Mouse (Mus musculus): ENCODE data around the gene Cpne2. TPM values are rescaled to one million over a fixed set of nuclear protein-coding genes. Genes with fewer than 3 reads are reported as not detected.

Gene Cpne2
- total RNA-seq, 1 experiment from 2014 or later, result 78.1 TPM

GRCm38 (mm10) chr8:94571896-94572295 lies 39.1 kb downstream of the Cpne2 start:
- no peak for ATAC-seq (replicated peaks; ENCODE audit: low read depth, poor library complexity, severe bottlenecking)

GRCm38 (mm10) chr8:94574159-94574907 lies 41.5 kb downstream of the Cpne2 start:
- ATAC-seq (replicated peaks; ENCODE audit: low read depth, poor library complexity, severe bottlenecking), result no peak

GRCm38 (mm10) chr8:94575148-94575547 lies 42.4 kb downstream of the Cpne2 start:
- no peak for ATAC-seq (replicated peaks; ENCODE audit: low read depth, poor library complexity, severe bottlenecking)

- ATAC-seq (replicated peaks; ENCODE audit: low read depth, poor library complexity, severe bottlenecking), result peak; percentile 45
Measured at GRCm38 (mm10) chr8:94581820-94582483, 49.2 kb downstream of the Cpne2 start.

GRCm38 (mm10) chr8:94582569-94582968 lies 49.8 kb downstream of the Cpne2 start:
- ATAC-seq (replicated peaks; ENCODE audit: low read depth, poor library complexity, severe bottlenecking), result no peak

DNA sequence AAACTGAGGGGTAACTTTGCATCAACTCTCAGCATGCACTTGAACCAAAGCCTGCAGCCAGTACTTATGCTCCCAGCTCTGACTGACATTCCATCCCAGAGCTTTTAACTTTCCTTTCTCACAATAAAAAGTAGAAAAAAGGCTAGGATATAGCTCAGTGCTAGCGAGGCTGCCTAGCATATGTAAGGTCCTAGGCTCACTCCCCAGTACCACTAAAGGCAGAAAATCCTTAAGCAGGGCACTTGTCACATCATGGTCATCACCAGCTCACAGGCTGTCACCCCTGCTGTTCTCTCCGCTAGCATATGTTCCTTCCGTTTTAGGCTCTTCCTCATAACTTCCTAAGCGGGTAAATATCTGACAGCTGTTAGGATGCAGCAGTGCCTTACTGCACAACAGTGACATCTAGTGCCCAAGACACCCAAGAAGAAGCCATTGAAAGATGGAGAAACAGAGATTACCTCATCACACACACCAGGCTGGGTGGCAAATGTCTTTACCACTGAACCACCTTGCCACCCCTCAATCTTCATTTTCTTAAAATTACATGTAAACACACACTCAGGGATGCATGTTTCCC lies 51.5 kb downstream of the Cpne2 start:
- ATAC-seq (replicated peaks; ENCODE audit: low read depth, poor library complexity, severe bottlenecking), result peak; percentile 91

GRCm38 (mm10) chr8:94591691-94592090 lies 58.9 kb downstream of the Cpne2 start:
- no peak for ATAC-seq (replicated peaks; ENCODE audit: low read depth, poor library complexity, severe bottlenecking)

- ATAC-seq (replicated peaks; ENCODE audit: low read depth, poor library complexity, severe bottlenecking), result peak; percentile 56
Measured at GRCm38 (mm10) chr8:94594211-94594610, 61.4 kb downstream of the Cpne2 start.

DNA sequence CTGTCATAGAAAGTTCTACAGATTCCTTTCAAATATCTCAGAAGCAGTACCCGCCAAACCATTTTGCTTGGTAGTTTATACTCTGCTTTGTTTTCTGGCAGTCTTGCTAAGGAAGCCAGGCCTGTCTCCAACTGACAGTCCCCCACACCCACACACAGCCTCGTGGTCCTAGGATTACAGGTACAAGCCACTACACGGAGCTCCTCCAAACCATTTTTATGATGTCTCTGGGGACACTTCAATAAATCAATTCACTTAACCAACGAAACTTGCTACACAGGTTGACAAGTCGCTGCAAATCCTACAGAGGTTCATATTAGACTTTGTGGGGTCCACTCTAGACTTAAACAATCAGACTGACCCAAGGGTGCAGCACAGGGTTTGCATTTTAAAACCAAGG lies 67.7 kb downstream of the Cpne2 start:
- no peak for ATAC-seq (replicated peaks; ENCODE audit: low read depth, poor library complexity, severe bottlenecking)

DNA sequence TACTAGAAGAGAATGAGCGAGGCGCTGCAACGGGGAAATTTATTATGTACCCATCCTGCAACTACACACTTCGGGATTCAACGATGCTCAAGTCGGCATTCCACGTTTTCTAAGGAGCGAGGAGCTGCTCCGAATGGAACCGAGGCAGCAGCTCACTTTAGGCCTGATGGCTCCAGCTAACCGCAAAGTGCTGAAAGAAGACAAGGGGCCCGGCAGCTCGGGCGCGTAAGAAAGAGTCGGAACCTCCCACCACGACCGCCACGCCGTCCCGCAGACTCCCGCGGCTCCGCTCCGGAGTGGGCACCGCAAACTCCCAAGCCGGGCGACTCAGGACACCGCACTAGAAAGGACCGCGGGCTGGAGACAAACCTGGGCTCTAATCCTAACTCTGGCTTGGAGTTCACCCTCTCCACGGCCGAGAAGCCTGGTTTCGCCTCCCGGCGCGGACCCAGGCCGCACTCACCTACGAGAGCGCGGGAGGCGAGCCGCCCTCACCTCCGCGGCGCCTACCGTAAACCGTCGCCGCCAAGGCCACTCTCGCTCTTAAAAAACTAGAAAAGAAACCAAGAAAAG lies 68.3 kb downstream of the Cpne2 start:
- ATAC-seq (replicated peaks; ENCODE audit: low read depth, poor library complexity, severe bottlenecking), result peak; percentile 3; the same call in 1 of the 2 replicates

DNA sequence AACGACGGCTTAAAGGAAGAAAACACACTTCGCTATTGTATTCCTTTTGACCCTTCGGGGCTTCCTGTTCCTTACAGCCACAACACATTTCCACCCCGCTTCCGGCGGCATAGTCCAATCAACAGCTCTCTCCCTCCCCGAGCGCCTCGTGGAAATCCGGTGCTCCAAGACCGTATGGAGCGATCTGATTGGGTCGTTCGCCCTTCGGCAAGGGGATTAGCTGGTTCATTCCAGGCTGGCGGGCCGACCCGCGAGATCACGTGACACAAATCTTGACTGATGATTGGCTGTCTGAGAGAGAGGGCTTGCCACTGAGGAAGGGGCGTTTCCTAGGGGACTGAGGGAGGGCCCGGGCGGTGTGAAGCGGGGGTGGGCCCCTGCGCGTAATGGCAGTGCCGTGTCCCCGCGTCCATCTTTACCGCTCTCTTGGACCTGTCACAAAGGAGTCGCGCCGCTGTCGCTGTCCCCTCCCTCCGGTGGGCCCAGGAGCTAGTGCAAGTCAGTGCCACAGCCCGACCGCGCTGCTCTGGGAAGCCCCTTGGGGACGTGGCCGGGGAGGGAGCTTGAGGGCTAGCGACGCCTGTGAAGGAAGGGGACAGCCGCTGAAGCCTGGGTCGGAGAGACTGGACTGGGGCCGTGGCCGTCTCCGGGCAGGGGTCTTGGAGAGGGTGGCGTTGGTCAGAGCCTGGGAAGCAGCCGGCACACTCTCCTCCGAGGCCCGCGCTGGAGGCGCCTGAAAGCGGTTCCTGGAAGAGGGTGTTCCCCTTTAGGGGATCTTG lies 69.0 kb downstream of the Cpne2 start, which contains the start of the genes Rspry1 and Fam192a:
Gene Rspry1 (plus strand): TSS at position 331 of the 779 bp plus-strand sequence.
Gene Fam192a (minus strand): TSS at position 391 of the 779 bp plus-strand sequence.
- peak; percentile 96 for ATAC-seq (replicated peaks; ENCODE audit: low read depth, poor library complexity, severe bottlenecking)

GRCm38 (mm10) chr8:94602471-94603131 lies 69.8 kb downstream of the Cpne2 start:
- no peak for ATAC-seq (replicated peaks; ENCODE audit: low read depth, poor library complexity, severe bottlenecking)

DNA sequence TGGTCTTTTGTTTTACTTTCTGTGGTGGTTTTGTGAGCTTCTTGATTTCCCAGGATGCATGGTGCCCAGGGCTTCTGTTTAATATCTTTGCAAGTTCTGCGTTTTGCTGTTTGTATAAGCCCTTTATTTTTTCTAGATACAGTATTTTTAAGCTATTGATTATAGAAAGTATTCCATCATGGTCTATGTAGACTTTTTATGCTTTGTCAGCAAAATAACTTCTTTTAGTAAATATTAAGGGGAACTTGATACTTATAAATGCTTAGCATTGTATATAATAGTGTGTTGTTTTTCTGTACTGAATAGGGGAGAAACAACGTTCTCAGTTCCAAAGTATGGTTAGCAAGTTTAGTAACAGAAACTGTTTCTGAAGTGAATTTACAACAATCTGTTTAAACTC lies 71.2 kb downstream of the Cpne2 start:
- ATAC-seq (replicated peaks; ENCODE audit: low read depth, poor library complexity, severe bottlenecking), result no peak

DNA sequence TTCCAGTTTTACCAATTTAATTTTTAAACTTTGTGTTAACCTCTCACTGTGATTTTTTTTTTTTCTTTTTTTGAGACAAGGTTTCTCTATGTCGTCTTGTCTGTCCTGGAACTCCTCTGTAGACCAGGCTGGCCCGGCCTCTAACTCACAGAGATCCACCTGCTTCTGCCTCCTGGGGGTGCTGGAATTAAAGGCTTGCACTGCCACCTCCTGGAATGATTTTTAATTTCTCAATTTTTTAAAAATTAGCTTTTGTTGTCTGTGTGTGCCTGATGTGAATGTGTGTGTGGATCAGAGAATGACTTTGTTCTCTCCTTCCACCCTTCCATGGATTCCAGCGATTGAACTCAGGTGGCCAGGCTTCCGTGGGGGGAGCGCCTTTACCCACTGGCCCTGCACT lies 74.3 kb downstream of the Cpne2 start:
- ATAC-seq (replicated peaks; ENCODE audit: low read depth, poor library complexity, severe bottlenecking), result no peak

Other genes starting within 250 kb of the Cpne2 start
- gene Slc12a3, start 203.8 kb upstream of the Cpne2 start, total RNA-seq (2017), result 0.49 TPM in 1 of 2 replicates, not detected in the other
- gene Herpud1, start 146.6 kb upstream of the Cpne2 start, total RNA-seq (2017), result 71.4 and 79.8 TPM in 2 replicates
- gene Nlrc5, start 98.6 kb upstream of the Cpne2 start, total RNA-seq (2017), result 42.9 and 52.2 TPM in 2 replicates
- gene Rspry1, start 68.9 kb downstream of the Cpne2 start, total RNA-seq (2017), result 37.1 and 42.9 TPM in 2 replicates
- 104 and 157 TPM in 2 replicates for gene Fam192a, start 69.0 kb downstream of the Cpne2 start, total RNA-seq (2017)
- 126 and 144 TPM in 2 replicates for gene Arl2bp, start 133.6 kb downstream of the Cpne2 start, total RNA-seq (2017)
- not detected in 2 replicates for gene Pllp, start 163.3 kb downstream of the Cpne2 start, total RNA-seq (2017)
- gene Ccl22, start 212.6 kb downstream of the Cpne2 start, total RNA-seq (2017), result not detected in 2 replicates
- gene Cx3cl1, start 239.0 kb downstream of the Cpne2 start, total RNA-seq (2017), result not detected in 2 replicates